Mouse (Mus musculus) midbrain, postnatal 0 days (tissue): ENCODE data around the gene Nrxn3. TPM values are rescaled to one million over a fixed set of nuclear protein-coding genes. Genes with fewer than 3 reads are reported as not detected.

Experiments used
- ATAC-seq: fragments of 200-750 bp; cut with Nextera tagmentation; 2 replicates; pipeline ENCODE4 v1.8.0; 2017; ENCODE audit warnings: moderate number of reproducible peaks, mild to moderate bottlenecking, moderate TSS enrichment, moderate library complexity; ENCODE audit not compliant: low FRiP score
- DNase-seq: peaks from one replicate; pipeline ENCODE4 v3.0.0-alpha.2; 2015; ENCODE audit warnings: low spot score
- H3K27ac ChIP-seq: fragments of 300-500 bp; sonication (generic); 2 replicates; pipeline ENCODE4 v1.5.1; 2014; ENCODE audit warnings: low read depth, mild to moderate bottlenecking, low read length, mixed read lengths
- H3K27me3 ChIP-seq: fragments of 300-500 bp; sonication (generic); 2 replicates; pipeline ENCODE4 v1.6.1; 2014; ENCODE audit warnings: low read length, control low read depth, mixed read lengths; ENCODE audit not compliant: insufficient read depth
- H3K36me3 ChIP-seq: fragments of 300-500 bp; sonication (generic); 2 replicates; pipeline ENCODE4 v1.6.1; 2014; ENCODE audit warnings: low read length, control low read depth, mixed read lengths; ENCODE audit not compliant: insufficient read depth
- H3K4me1 ChIP-seq: fragments of 300-500 bp; sonication (generic); 2 replicates; pipeline ENCODE4 v1.6.1; 2014; ENCODE audit warnings: mild to moderate bottlenecking, control low read depth, antibody characterized with exemption, low read length, mixed read lengths; ENCODE audit not compliant: insufficient read depth
- H3K4me2 ChIP-seq: fragments of 300-500 bp; sonication (generic); 2 replicates; pipeline ENCODE4 v1.6.1; 2014; ENCODE audit warnings: low read depth, mild to moderate bottlenecking, low read length, mixed read lengths; ENCODE audit not compliant: poor library complexity, severe bottlenecking
- H3K4me3 ChIP-seq: fragments of 300-500 bp; sonication (generic); 2 replicates; pipeline ENCODE4 v1.5.1; 2014; ENCODE audit warnings: low read depth, mild to moderate bottlenecking, low read length, moderate library complexity
- H3K9ac ChIP-seq: fragments of 300-500 bp; sonication (generic); replicated peaks from 2 replicates; pipeline ENCODE4 v1.6.1; 2014; ENCODE audit warnings: mild to moderate bottlenecking, low read length, moderate library complexity, mixed read lengths; ENCODE audit not compliant: poor library complexity, severe bottlenecking
- H3K9me3 ChIP-seq: fragments of 300-500 bp; sonication (generic); 2 replicates; pipeline ENCODE4 v1.6.1; 2016; ENCODE audit warnings: low read length, control low read depth
- CTCF ChIP-seq: IDR thresholded peaks from 2 replicates; pipeline ENCODE4 v1.5.1; 2016; ENCODE audit warnings: antibody characterized with exemption, mild to moderate bottlenecking
- WGBS: fragments of 180-500 bp; shearing (Covaris S2); extraction: QIAGEN DNeasy Blood & Tissue Kit; methylation state at CpG from one replicate; pipeline ENCODE4 v1.1.7; 2014; 5-methylcytosine and 5-hydroxymethylcytosine counted together
- polyA plus RNA-seq: library from polyadenylated mRNA; unstranded; fragments of >200 nt; fragmentation: Nextera tagmentation; extraction: Ambion mirVana; gene quantifications from 2 replicates; pipeline ENCODE4 v1.2.1, GENCODE M21; 2015
- total RNA-seq: library from RNA; depleted of rRNA; stranded (reverse); fragments of >200 nt; gene quantifications from 2 replicates; pipeline ENCODE4 v1.2.3, GENCODE M21; 2014

The Nrxn3 gene
- total and polyA plus RNA-seq, 2 experiments from 2014 or later = 80.8 to 88.2 TPM

- Histone ChIP-seq H3K36me3 (no peaks in the 10 kb centered on the region), H3K9me3 (no peaks in the 10 kb centered on the region), H3K4me2 (no peak overlapping the region), H3K27ac (no peak overlapping the region), H3K9ac (no peak overlapping the region), H3K4me3 (no peak overlapping the region), H3K27me3 (no peaks in the 10 kb centered on the region), H3K4me1 (peaks cover 6% of the 10 kb centered on the region; the same call in 1 of the 2 replicates)
- no peak for TF ChIP-seq CTCF
- ATAC-seq (no peak), DNase-seq (peak; percentile 15)
- 19% methylated on average over 5 of the region's 5 CpGs for WGBS
Measured at GRCm38 (mm10) chr12:89982445-89982844, 1259.8 kb downstream of the Nrxn3 start.

GRCm38 (mm10) chr12:89983399-89983798 lies 1260.7 kb downstream of the Nrxn3 start:
- ATAC-seq = no peak
- Histone ChIP-seq H3K9ac (no peak overlapping the region), H3K9me3 (no peaks in the 10 kb centered on the region), H3K27ac (no peak overlapping the region), H3K4me2 (no peak overlapping the region), H3K27me3 (no peaks in the 10 kb centered on the region), H3K4me1 (peaks cover 6% of the 10 kb centered on the region; the same call in 1 of the 2 replicates), H3K36me3 (no peaks in the 10 kb centered on the region), H3K4me3 (no peak overlapping the region)
- peak; percentile 21 for DNase-seq
- TF ChIP-seq CTCF = no peak

- Histone ChIP-seq H3K4me1 (peaks cover 6% of the 10 kb centered on the region; the same call in 1 of the 2 replicates), H3K27me3 (no peaks in the 10 kb centered on the region), H3K9ac (no peak overlapping the region), H3K9me3 (no peaks in the 10 kb centered on the region), H3K4me3 (no peak overlapping the region), H3K27ac (no peak overlapping the region), H3K4me2 (no peak overlapping the region), H3K36me3 (no peaks in the 10 kb centered on the region)
- 79% methylated on average over 6 of the region's 6 CpGs for WGBS
- no peak for TF ChIP-seq CTCF
- ATAC-seq = no peak
- DNase-seq = peak; percentile 14
Measured at GRCm38 (mm10) chr12:89986219-89986618, 1263.5 kb downstream of the Nrxn3 start.

- no peaks in the 10 kb centered on the region for H3K4me1 ChIP-seq
- H3K4me2 ChIP-seq = no peak overlapping the region
- no peak for TF ChIP-seq CTCF
- WGBS = 70% methylated on average over 5 of the region's 5 CpGs
- H3K27me3 ChIP-seq = no peaks in the 10 kb centered on the region
- no peaks in the 10 kb centered on the region for H3K9me3 ChIP-seq
- no peak overlapping the region for H3K27ac ChIP-seq
- no peak overlapping the region for H3K4me3 ChIP-seq
- H3K9ac ChIP-seq = no peak overlapping the region
- DNase-seq (no peak), ATAC-seq (no peak)
- no peaks in the 10 kb centered on the region for H3K36me3 ChIP-seq
Measured at GRCm38 (mm10) chr12:89993273-89993672, 1270.6 kb downstream of the Nrxn3 start.

- 58% methylated on average over 4 of the region's 4 CpGs for WGBS
- H3K36me3 ChIP-seq = no peaks in the 10 kb centered on the region
- TF ChIP-seq CTCF = no peak
- no peak for DNase-seq
- no peak overlapping the region for H3K9ac ChIP-seq
- no peaks in the 10 kb centered on the region for H3K27me3 ChIP-seq
- H3K27ac ChIP-seq = no peak overlapping the region
- no peaks in the 10 kb centered on the region for H3K4me1 ChIP-seq
- ATAC-seq = no peak
- H3K4me3 ChIP-seq = no peak overlapping the region
- no peak overlapping the region for H3K4me2 ChIP-seq
- H3K9me3 ChIP-seq = no peaks in the 10 kb centered on the region
Measured at GRCm38 (mm10) chr12:89995392-89995791, 1272.7 kb downstream of the Nrxn3 start.

GRCm38 (mm10) chr12:90010280-90010679 lies 1287.6 kb downstream of the Nrxn3 start:
- 92% methylated on average over 2 of the region's 2 CpGs for WGBS
- Histone ChIP-seq H3K36me3 (no peaks in the 10 kb centered on the region), H3K9me3 (no peaks in the 10 kb centered on the region), H3K9ac (no peak overlapping the region), H3K4me3 (no peak overlapping the region), H3K27me3 (no peaks in the 10 kb centered on the region), H3K4me2 (no peak overlapping the region), H3K4me1 (no peaks in the 10 kb centered on the region), H3K27ac (no peak overlapping the region)
- DNase-seq = no peak
- no peak for ATAC-seq
- no peak for TF ChIP-seq CTCF
